Mouse (Mus musculus) kidney, postnatal 0 days (tissue): Measurements from ENCODE around the gene Rps15. TPM values are rescaled to one million over a fixed set of nuclear protein-coding genes. Genes with fewer than 3 reads are reported as not detected.

Source experiments
- ATAC-seq: fragments of 200-750 bp; cut with Nextera tagmentation; replicated peaks from 2 replicates; pipeline ENCODE4 v1.8.0; 2017; ENCODE audit warnings: low read depth, moderate number of reproducible peaks, moderate TSS enrichment, moderate library complexity; ENCODE audit not compliant: low FRiP score
- DNase-seq: peaks from one replicate; pipeline ENCODE4 v3.0.0-alpha.2; 2016; ENCODE audit warnings: low spot score
- H3K27ac ChIP-seq: fragments of 300-500 bp; sonication (generic); 2 replicates; pipeline ENCODE4 v1.5.1; 2014; ENCODE audit warnings: mild to moderate bottlenecking
- H3K27me3 ChIP-seq: fragments of 300-500 bp; sonication (generic); 2 replicates; pipeline ENCODE4 v1.6.1; 2014; ENCODE audit warnings: low read length, mixed read lengths; ENCODE audit not compliant: insufficient read depth
- H3K36me3 ChIP-seq: fragments of 300-500 bp; sonication (generic); 2 replicates; pipeline ENCODE4 v1.6.1; 2014; ENCODE audit warnings: low read length, mixed read lengths; ENCODE audit not compliant: insufficient read depth
- H3K4me1 ChIP-seq: fragments of 300-500 bp; sonication (generic); replicated peaks from 2 replicates; pipeline ENCODE4 v1.6.1; 2014; ENCODE audit warnings: antibody characterized with exemption, low read length, mixed read lengths; ENCODE audit not compliant: insufficient read depth
- H3K4me2 ChIP-seq: fragments of 300-500 bp; sonication (generic); 2 replicates; pipeline ENCODE4 v1.6.1; 2014; ENCODE audit warnings: mild to moderate bottlenecking, low read length, moderate library complexity, mixed read lengths
- H3K4me3 ChIP-seq: fragments of 300-500 bp; sonication (generic); replicated peaks from 2 replicates; pipeline ENCODE4 v1.5.1; 2014; ENCODE audit warnings: low read depth, low read length
- H3K9ac ChIP-seq: fragments of 300-500 bp; sonication (generic); 2 replicates; pipeline ENCODE4 v1.6.1; 2014; ENCODE audit warnings: low read depth, low read length
- H3K9me3 ChIP-seq: fragments of 300-500 bp; sonication (generic); replicated peaks from 2 replicates; pipeline ENCODE4 v1.6.1; 2016; ENCODE audit warnings: low read length, inconsistent platforms, mixed read lengths
- CTCF ChIP-seq: IDR thresholded peaks from 2 replicates; pipeline ENCODE4 v1.5.1; 2016; ENCODE audit warnings: antibody characterized with exemption, low read depth, mild to moderate bottlenecking, moderate library complexity
- WGBS: fragments of 180-500 bp; shearing (Covaris S2); extraction: QIAGEN DNeasy Blood & Tissue Kit; methylation state at CpG from one replicate; pipeline ENCODE4 v1.1.7; 2014; 5-methylcytosine and 5-hydroxymethylcytosine counted together
- polyA plus RNA-seq: library from polyadenylated mRNA; unstranded; fragments of >200 nt; fragmentation: Nextera tagmentation; extraction: Ambion mirVana; gene quantifications from 2 replicates; pipeline ENCODE4 v1.2.1, GENCODE M21; 2015

Gene Rps15
- polyA plus RNA-seq, 1 experiment from 2014 or later = 1,069 TPM

GRCm38 (mm10) chr10:80330084-80330483, 37.8 kb downstream of the Rps15 start:
- H3K9ac ChIP-seq = peak overlapping the region; percentile 46; the same call in 1 of the 2 replicates
- no peak overlapping the region for H3K27ac ChIP-seq
- no peak for TF ChIP-seq CTCF
- no peaks in the 10 kb centered on the region for H3K9me3 ChIP-seq
- peak overlapping the region; percentile 32 for H3K4me3 ChIP-seq
- no peak for DNase-seq
- H3K4me1 ChIP-seq = peaks cover 12% of the 10 kb centered on the region
- no peaks in the 10 kb centered on the region for H3K36me3 ChIP-seq
- H3K27me3 ChIP-seq = no peaks in the 10 kb centered on the region
- 1% methylated on average over 41 of the region's 41 CpGs for WGBS
- ATAC-seq = no peak
- H3K4me2 ChIP-seq = peak overlapping the region; percentile 81

- Histone ChIP-seq H3K36me3 (0 out of 2 replicates have a peak, but pooled peaks cover under 1% of the 10 kb centered on the region), H3K4me2 (no peak overlapping the region), H3K9ac (no peak overlapping the region), H3K9me3 (no peaks in the 10 kb centered on the region), H3K27me3 (no peaks in the 10 kb centered on the region), H3K4me1 (peaks cover 12% of the 10 kb centered on the region), H3K27ac (no peak overlapping the region), H3K4me3 (no peak overlapping the region)
- TF ChIP-seq CTCF = no peak
- DNase-seq (no peak), ATAC-seq (no peak)
- 59% methylated on average over 2 of the region's 2 CpGs for WGBS
Measured at GRCm38 (mm10) chr10:80330888-80331287, 38.6 kb downstream of the Rps15 start.

- Histone ChIP-seq H3K36me3 (0 out of 2 replicates have a peak, but pooled peaks cover 2% of the 10 kb centered on the region), H3K4me1 (peaks cover 12% of the 10 kb centered on the region), H3K4me2 (no peak overlapping the region), H3K4me3 (no peak overlapping the region), H3K9ac (no peak overlapping the region), H3K27me3 (no peaks in the 10 kb centered on the region), H3K9me3 (no peaks in the 10 kb centered on the region), H3K27ac (no peak overlapping the region)
- no peak for DNase-seq
- no peak for TF ChIP-seq CTCF
- ATAC-seq = no peak
- 53% methylated on average over 10 of the region's 10 CpGs for WGBS
Measured at GRCm38 (mm10) chr10:80331636-80332524, 39.6 kb downstream of the Rps15 start.

GRCm38 (mm10) chr10:80332525-80332989, 40.3 kb downstream of the Rps15 start:
- no peak for ATAC-seq
- H3K27ac ChIP-seq = no peak overlapping the region
- no peak overlapping the region for H3K4me2 ChIP-seq
- peaks cover 12% of the 10 kb centered on the region for H3K4me1 ChIP-seq
- H3K9ac ChIP-seq = no peak overlapping the region
- 88% methylated on average over 5 of the region's 5 CpGs for WGBS
- DNase-seq = no peak
- no peaks in the 10 kb centered on the region for H3K9me3 ChIP-seq
- no peaks in the 10 kb centered on the region for H3K27me3 ChIP-seq
- no peak overlapping the region for H3K4me3 ChIP-seq
- no peak for TF ChIP-seq CTCF
- 0 out of 2 replicates have a peak, but pooled peaks cover 2% of the 10 kb centered on the region for H3K36me3 ChIP-seq

- H3K9ac ChIP-seq = no peak overlapping the region
- no peak overlapping the region for H3K27ac ChIP-seq
- H3K4me2 ChIP-seq = no peak overlapping the region
- ATAC-seq (no peak), DNase-seq (no peak)
- H3K9me3 ChIP-seq = no peaks in the 10 kb centered on the region
- H3K36me3 ChIP-seq = 0 out of 2 replicates have a peak, but pooled peaks cover 2% of the 10 kb centered on the region
- no peak overlapping the region for H3K4me3 ChIP-seq
- H3K4me1 ChIP-seq = 0 out of 2 replicates have a peak, but pooled peaks cover under 1% of the 10 kb centered on the region
- H3K27me3 ChIP-seq = peaks cover 16% of the 10 kb centered on the region
- TF ChIP-seq CTCF = no peak
- 89% methylated on average over 12 of the region's 12 CpGs for WGBS
Measured at GRCm38 (mm10) chr10:80336263-80336662, 44.0 kb downstream of the Rps15 start.

GRCm38 (mm10) chr10:80339941-80340750, 47.9 kb downstream of the Rps15 start:
- Histone ChIP-seq H3K27me3 (peaks cover 32% of the 10 kb centered on the region), H3K27ac (no peak overlapping the region), H3K4me2 (no peak overlapping the region), H3K9ac (no peak overlapping the region), H3K4me1 (peaks cover 19% of the 10 kb centered on the region), H3K4me3 (no peak overlapping the region), H3K36me3 (0 out of 2 replicates have a peak, but pooled peaks cover 2% of the 10 kb centered on the region), H3K9me3 (no peaks in the 10 kb centered on the region)
- WGBS = 21% methylated on average over 19 of the region's 19 CpGs
- ATAC-seq = no peak
- TF ChIP-seq CTCF = peak; percentile 86
- peak; percentile 86 for DNase-seq
